Mouse (Mus musculus) kidney, embryonic 15.5 days (tissue): Measurements from ENCODE around the gene Tsx. TPM values are rescaled to one million over a fixed set of nuclear protein-coding genes. Genes with fewer than 3 reads are reported as not detected.

Source experiments
- ATAC-seq: fragments of 200-750 bp; cut with Nextera tagmentation; replicated peaks from 2 replicates; pipeline ENCODE4 v1.8.0; 2017; ENCODE audit warnings: moderate TSS enrichment; ENCODE audit not compliant: low FRiP score
- H3K27ac ChIP-seq: fragments of 300-500 bp; sonication (generic); 2 replicates; pipeline ENCODE4 v1.5.1; 2015; ENCODE audit warnings: mild to moderate bottlenecking, inconsistent platforms
- H3K27me3 ChIP-seq: fragments of 300-500 bp; sonication (generic); 2 replicates; pipeline ENCODE4 v1.6.1; 2015; ENCODE audit warnings: inconsistent platforms
- H3K36me3 ChIP-seq: fragments of 300-500 bp; sonication (generic); 2 replicates; pipeline ENCODE4 v1.6.1; 2015; ENCODE audit warnings: inconsistent platforms
- H3K4me1 ChIP-seq: fragments of 300-500 bp; sonication (generic); 2 replicates; pipeline ENCODE4 v1.6.1; 2015; ENCODE audit warnings: inconsistent platforms
- H3K4me2 ChIP-seq: fragments of 300-500 bp; sonication (generic); 2 replicates; pipeline ENCODE4 v1.6.1; 2015; ENCODE audit warnings: moderate library complexity, mild to moderate bottlenecking, inconsistent platforms
- H3K4me3 ChIP-seq: fragments of 300-500 bp; sonication (generic); replicated peaks from 2 replicates; pipeline ENCODE4 v1.5.1; 2015; ENCODE audit warnings: mild to moderate bottlenecking, inconsistent platforms
- H3K9ac ChIP-seq: fragments of 300-500 bp; sonication (generic); 2 replicates; pipeline ENCODE4 v1.6.1; 2015; ENCODE audit warnings: mild to moderate bottlenecking, inconsistent platforms
- H3K9me3 ChIP-seq: fragments of 300-500 bp; sonication (generic); replicated peaks from 2 replicates; pipeline ENCODE4 v1.6.1; 2016; ENCODE audit warnings: inconsistent platforms
- WGBS: fragments of 180-500 bp; shearing (Covaris S2); methylation state at CpG from one replicate; pipeline ENCODE4 v1.1.7; 2015; ENCODE audit warnings: mixed read lengths; 5-methylcytosine and 5-hydroxymethylcytosine counted together
- polyA plus RNA-seq: library from polyadenylated mRNA; unstranded; fragments of >200 nt; fragmentation: Nextera tagmentation; extraction: Ambion mirVana; gene quantifications from 2 replicates; pipeline ENCODE4 v1.2.1, GENCODE M21; 2015

Gene Tsx
- 0.21 and 0.26 TPM in 2 replicates for polyA plus RNA-seq

GRCm38 (mm10) chrX:103414167-103414566 is at the start of gene Tsx:
TSS of gene Tsx (plus strand) at chrX:103414467.
- H3K9me3 ChIP-seq = no peaks in the 10 kb centered on the region
- H3K4me1 ChIP-seq = no peaks in the 10 kb centered on the region
- H3K9ac ChIP-seq = no peak within 1 kb of the TSS
- H3K27ac ChIP-seq = no peak within 1 kb of the TSS
- H3K27me3 ChIP-seq = peaks cover 50% of the 10 kb centered on the region
- WGBS = 75% methylated on average over 5 of the region's 5 CpGs
- H3K36me3 ChIP-seq = no peaks in the 10 kb centered on the region
- ATAC-seq = no peak
- H3K4me3 ChIP-seq = no peak within 1 kb of the TSS
- H3K4me2 ChIP-seq = no peak within 1 kb of the TSS

- ATAC-seq = no peak
- WGBS = 62% methylated on average over 5 of the region's 5 CpGs
- Histone ChIP-seq H3K9ac (no peak overlapping the region), H3K4me3 (no peak overlapping the region), H3K27ac (no peak overlapping the region), H3K27me3 (peaks cover 19% of the 10 kb centered on the region), H3K36me3 (no peaks in the 10 kb centered on the region), H3K4me1 (no peaks in the 10 kb centered on the region), H3K9me3 (no peaks in the 10 kb centered on the region), H3K4me2 (no peak overlapping the region)
Measured at GRCm38 (mm10) chrX:103366201-103366600, 48.1 kb upstream of the Tsx start.

- H3K4me2 ChIP-seq = no peak overlapping the region
- no peaks in the 10 kb centered on the region for H3K9me3 ChIP-seq
- H3K27me3 ChIP-seq = peaks cover 21% of the 10 kb centered on the region
- no peak for ATAC-seq
- no peak overlapping the region for H3K9ac ChIP-seq
- no peaks in the 10 kb centered on the region for H3K36me3 ChIP-seq
- H3K4me1 ChIP-seq = no peaks in the 10 kb centered on the region
- no peak overlapping the region for H3K27ac ChIP-seq
- no peak overlapping the region for H3K4me3 ChIP-seq
- WGBS = 73% methylated on average over 3 of the region's 3 CpGs
Measured at GRCm38 (mm10) chrX:103368650-103369049, 45.6 kb upstream of the Tsx start.

GRCm38 (mm10) chrX:103371221-103371620 is 43.0 kb upstream of the Tsx start:
- no peak for ATAC-seq
- Histone ChIP-seq H3K9me3 (no peaks in the 10 kb centered on the region), H3K27me3 (peaks cover 30% of the 10 kb centered on the region; the same call in 1 of the 2 replicates), H3K36me3 (no peaks in the 10 kb centered on the region), H3K4me3 (no peak overlapping the region), H3K4me2 (no peak overlapping the region), H3K4me1 (no peaks in the 10 kb centered on the region), H3K27ac (no peak overlapping the region), H3K9ac (no peak overlapping the region)
- WGBS = 67% methylated on average over 2 of the region's 2 CpGs

- no peak for ATAC-seq
- no peak overlapping the region for H3K4me2 ChIP-seq
- no peak overlapping the region for H3K9ac ChIP-seq
- WGBS = 68% methylated on average over 2 of the region's 2 CpGs
- H3K9me3 ChIP-seq = no peaks in the 10 kb centered on the region
- no peaks in the 10 kb centered on the region for H3K36me3 ChIP-seq
- no peak overlapping the region for H3K4me3 ChIP-seq
- no peak overlapping the region for H3K27ac ChIP-seq
- H3K4me1 ChIP-seq = no peaks in the 10 kb centered on the region
- H3K27me3 ChIP-seq = peaks cover 31% of the 10 kb centered on the region; the same call in 1 of the 2 replicates
Measured at GRCm38 (mm10) chrX:103371627-103372026, 42.6 kb upstream of the Tsx start.

- ATAC-seq = no peak
Measured at GRCm38 (mm10) chrX:103374250-103374649, 40.0 kb upstream of the Tsx start.

GRCm38 (mm10) chrX:103384528-103384927 is 29.7 kb upstream of the Tsx start:
- Histone ChIP-seq H3K4me1 (no peaks in the 10 kb centered on the region), H3K27ac (no peak overlapping the region), H3K4me2 (no peak overlapping the region), H3K4me3 (no peak overlapping the region), H3K9ac (no peak overlapping the region), H3K27me3 (peaks cover 41% of the 10 kb centered on the region), H3K36me3 (no peaks in the 10 kb centered on the region), H3K9me3 (no peaks in the 10 kb centered on the region)
- ATAC-seq = no peak
- 82% methylated on average over 3 of the region's 3 CpGs for WGBS

More at GRCm38 (mm10) chrX:103374250-103374649, 40.0 kb upstream of the Tsx start:
- H3K4me3 ChIP-seq = no peak overlapping the region
- H3K9me3 ChIP-seq = no peaks in the 10 kb centered on the region
- H3K9ac ChIP-seq = no peak overlapping the region
- H3K27me3 ChIP-seq = peaks cover 30% of the 10 kb centered on the region; the same call in 1 of the 2 replicates
- no peak overlapping the region for H3K27ac ChIP-seq
- H3K4me1 ChIP-seq = no peaks in the 10 kb centered on the region
- WGBS = 61% methylated on average over 5 of the region's 5 CpGs
- no peaks in the 10 kb centered on the region for H3K36me3 ChIP-seq
- H3K4me2 ChIP-seq = no peak overlapping the region

- Histone ChIP-seq H3K4me2 (no peak overlapping the region), H3K27me3 (peaks cover 33% of the 10 kb centered on the region), H3K4me1 (no peaks in the 10 kb centered on the region), H3K36me3 (no peaks in the 10 kb centered on the region), H3K9me3 (no peaks in the 10 kb centered on the region), H3K4me3 (no peak overlapping the region), H3K27ac (no peak overlapping the region), H3K9ac (no peak overlapping the region)
- 74% methylated on average over 3 of the region's 3 CpGs for WGBS
- ATAC-seq = no peak
Measured at GRCm38 (mm10) chrX:103388131-103388530, 26.1 kb upstream of the Tsx start.

- H3K4me2 ChIP-seq = no peak overlapping the region
- H3K36me3 ChIP-seq = no peaks in the 10 kb centered on the region
- H3K4me1 ChIP-seq = no peaks in the 10 kb centered on the region
- peaks cover 39% of the 10 kb centered on the region for H3K27me3 ChIP-seq
- WGBS = 66% methylated on average over 1 of the region's 1 CpGs
- H3K9ac ChIP-seq = no peak overlapping the region
- no peaks in the 10 kb centered on the region for H3K9me3 ChIP-seq
- H3K4me3 ChIP-seq = no peak overlapping the region
- no peak for ATAC-seq
- H3K27ac ChIP-seq = no peak overlapping the region
Measured at GRCm38 (mm10) chrX:103393841-103394240, 20.4 kb upstream of the Tsx start.

GRCm38 (mm10) chrX:103405021-103405420 is 9.2 kb upstream of the Tsx start:
- Histone ChIP-seq H3K4me3 (no peak overlapping the region), H3K4me1 (no peaks in the 10 kb centered on the region), H3K27me3 (peaks cover 25% of the 10 kb centered on the region), H3K4me2 (0 out of 2 replicates have a peak overlapping the region, but pooled peaks have one; percentile 12), H3K9ac (no peak overlapping the region), H3K36me3 (no peaks in the 10 kb centered on the region), H3K9me3 (no peaks in the 10 kb centered on the region), H3K27ac (no peak overlapping the region)
- ATAC-seq = no peak
- WGBS = 48% methylated on average over 13 of the region's 13 CpGs

GRCm38 (mm10) chrX:103421710-103422109 is 7.4 kb downstream of the Tsx start, which contains the start of gene Gm26992:
TSS of gene Gm26992 (plus strand) at chrX:103422010.
- no peak within 1 kb of the TSS for H3K9ac ChIP-seq
- no peak within 1 kb of the TSS for H3K4me2 ChIP-seq
- H3K9me3 ChIP-seq = no peaks in the 10 kb centered on the region
- 94% methylated on average over 2 of the region's 2 CpGs for WGBS
- peaks cover 30% of the 10 kb centered on the region for H3K27me3 ChIP-seq
- no peak within 1 kb of the TSS for H3K27ac ChIP-seq
- ATAC-seq = no peak
- H3K4me3 ChIP-seq = no peak within 1 kb of the TSS
- H3K4me1 ChIP-seq = no peaks in the 10 kb centered on the region
- no peaks in the 10 kb centered on the region for H3K36me3 ChIP-seq

GRCm38 (mm10) chrX:103427677-103428076 is 13.4 kb downstream of the Tsx start:
- Histone ChIP-seq H3K27ac (no peak overlapping the region), H3K9ac (no peak overlapping the region), H3K4me3 (no peak overlapping the region), H3K36me3 (no peaks in the 10 kb centered on the region), H3K9me3 (no peaks in the 10 kb centered on the region), H3K4me1 (no peaks in the 10 kb centered on the region), H3K27me3 (peaks cover 36% of the 10 kb centered on the region), H3K4me2 (no peak overlapping the region)
- ATAC-seq = no peak
- WGBS = 73% methylated on average over 7 of the region's 7 CpGs

- no peak overlapping the region for H3K9ac ChIP-seq
- H3K27ac ChIP-seq = no peak overlapping the region
- ATAC-seq = no peak
- no peak overlapping the region for H3K4me3 ChIP-seq
- no peaks in the 10 kb centered on the region for H3K4me1 ChIP-seq
- no peaks in the 10 kb centered on the region for H3K9me3 ChIP-seq
- H3K27me3 ChIP-seq = peaks cover 47% of the 10 kb centered on the region
- H3K4me2 ChIP-seq = no peak overlapping the region
- WGBS = 72% methylated on average over 7 of the region's 7 CpGs
- H3K36me3 ChIP-seq = no peaks in the 10 kb centered on the region
Measured at GRCm38 (mm10) chrX:103432293-103432692, 18.0 kb downstream of the Tsx start.
